Mouse (Mus musculus) MN1 (cell line): ENCODE measurements around the gene Nup153.

Experiments
- DNase-seq: peaks from one replicate; pipeline ENCODE4 v3.0.0-alpha.2; 2016; ENCODE audit warnings: low spot score

Gene Nup153

DNA sequence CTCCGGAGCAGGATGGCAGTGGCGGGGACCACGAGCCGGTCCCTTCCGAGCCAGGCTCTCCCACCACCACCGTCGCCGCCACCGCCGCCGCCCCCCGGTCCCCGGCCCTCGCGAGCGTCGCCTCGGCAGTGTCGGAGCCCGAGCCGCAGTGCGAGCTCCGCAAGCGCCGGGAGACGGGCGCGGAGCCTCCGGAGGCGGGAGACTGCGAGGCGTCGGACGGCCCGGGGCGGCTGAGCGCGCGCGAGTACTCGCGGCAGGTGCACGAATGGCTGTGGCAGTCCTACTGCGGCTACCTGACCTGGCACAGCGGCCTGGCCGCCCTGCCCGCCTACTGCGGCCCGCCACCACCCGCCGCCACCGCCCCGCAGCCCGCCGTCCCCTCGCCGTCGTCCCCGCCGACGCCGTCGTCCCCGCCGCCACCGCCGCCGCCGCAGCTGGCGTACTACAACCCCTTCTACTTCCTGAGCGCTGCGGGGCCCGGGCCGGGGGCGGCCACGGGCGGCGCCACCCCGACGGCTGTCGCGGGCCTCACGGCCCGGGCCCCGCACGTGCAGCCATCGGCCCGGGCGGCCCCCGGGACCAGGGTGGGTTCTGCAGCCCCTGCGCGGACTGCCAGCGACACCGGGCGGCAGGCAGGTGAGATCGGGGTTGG is 58.0 kb downstream of the Nup153 start:
- DNase-seq: peak; percentile 14

DNA sequence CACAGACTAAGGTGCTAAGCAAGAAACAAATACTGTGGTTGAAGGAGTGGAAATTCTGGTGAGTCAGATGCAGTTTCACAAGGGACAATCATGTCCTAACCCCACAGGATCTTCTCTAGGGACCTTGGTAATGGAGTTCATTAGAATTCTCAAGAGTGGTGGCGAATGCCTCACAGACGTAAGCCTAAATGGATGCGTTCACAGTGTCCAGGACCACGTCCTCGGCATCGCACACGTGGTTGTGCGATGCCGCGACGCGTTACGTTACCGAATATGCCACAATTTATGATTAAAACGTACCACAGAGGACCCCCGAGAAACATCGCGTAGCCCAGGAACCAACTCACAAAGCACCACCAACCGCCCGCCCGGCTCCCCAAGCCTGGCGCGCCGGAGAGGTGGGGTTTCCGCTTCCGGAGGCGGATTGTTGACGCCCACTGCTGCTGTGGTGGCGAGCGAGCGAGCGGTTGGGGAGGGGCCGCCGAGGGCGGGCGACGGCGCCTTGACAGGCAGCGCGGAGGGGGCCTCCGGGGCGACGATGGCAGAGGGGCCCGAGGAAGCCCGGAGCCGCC is 58.6 kb downstream of the Nup153 start, which contains the start of gene Fam8a1:
TSS of gene Fam8a1 (plus strand) at position 475 of the 572 bp plus-strand sequence.
- DNase-seq: peak; percentile 93

DNA sequence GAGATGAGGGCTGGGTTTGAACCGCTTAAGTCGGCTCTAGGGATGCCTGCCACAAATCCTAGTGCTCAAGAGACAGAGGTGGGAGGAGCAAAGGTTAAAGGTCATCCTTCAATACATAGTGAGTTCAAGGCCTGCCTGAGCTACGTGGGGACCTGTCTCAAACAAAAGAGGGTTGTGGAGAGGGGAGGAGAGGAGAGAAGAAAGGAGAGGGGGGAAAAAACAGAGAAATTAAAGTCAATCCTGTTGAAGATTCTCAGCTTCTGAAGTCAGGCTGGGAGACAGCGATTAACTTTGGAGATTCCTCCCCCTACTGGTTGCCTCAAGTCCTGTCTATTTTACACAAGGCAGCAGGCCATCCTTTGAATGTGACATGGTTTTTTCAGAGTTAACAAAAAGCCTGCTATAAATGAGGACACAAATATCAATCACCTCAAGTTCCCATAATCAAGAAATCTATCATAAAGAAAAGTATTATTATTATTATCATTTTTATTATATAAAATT is 64.2 kb downstream of the Nup153 start:
- peak; percentile 46 for DNase-seq

DNA sequence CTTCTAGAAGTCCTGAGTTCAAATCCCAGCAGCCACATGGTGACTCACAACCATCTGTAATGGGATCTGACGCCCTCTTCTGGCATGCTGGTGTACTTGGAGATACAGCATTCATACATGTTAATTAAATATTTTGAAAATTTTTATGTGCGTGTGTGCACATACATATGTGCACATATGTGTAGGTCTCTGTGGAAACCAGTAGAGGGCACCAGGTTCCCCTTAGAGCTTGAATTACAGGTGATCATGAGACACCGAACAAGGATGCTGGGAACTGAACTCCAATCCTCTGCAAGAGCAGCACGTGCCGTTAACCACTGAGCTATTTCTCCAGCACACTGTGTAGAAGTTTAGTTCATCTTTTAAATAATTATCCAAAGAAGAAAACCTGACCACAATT is 68.5 kb downstream of the Nup153 start:
- DNase-seq: no peak

DNA sequence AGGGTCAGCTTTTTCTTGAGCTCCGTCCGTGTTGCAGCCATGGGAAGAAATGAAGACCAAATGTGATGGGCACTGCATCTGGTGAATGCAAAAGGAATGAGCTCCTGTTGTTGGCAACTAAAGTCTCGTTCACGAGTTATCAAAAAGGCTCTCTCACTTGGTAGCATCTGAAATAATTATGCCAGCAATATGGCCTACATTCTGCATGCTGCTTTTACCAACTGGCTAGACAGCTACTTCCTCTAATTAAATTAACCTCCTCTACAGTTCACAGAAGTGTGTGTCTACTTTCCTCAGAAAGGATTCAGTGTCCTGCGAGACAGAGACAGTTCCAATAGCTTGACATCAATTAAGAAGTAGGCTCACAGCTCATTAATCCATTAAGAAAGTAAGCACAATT is 73.2 kb downstream of the Nup153 start:
- DNase-seq: no peak

DNA sequence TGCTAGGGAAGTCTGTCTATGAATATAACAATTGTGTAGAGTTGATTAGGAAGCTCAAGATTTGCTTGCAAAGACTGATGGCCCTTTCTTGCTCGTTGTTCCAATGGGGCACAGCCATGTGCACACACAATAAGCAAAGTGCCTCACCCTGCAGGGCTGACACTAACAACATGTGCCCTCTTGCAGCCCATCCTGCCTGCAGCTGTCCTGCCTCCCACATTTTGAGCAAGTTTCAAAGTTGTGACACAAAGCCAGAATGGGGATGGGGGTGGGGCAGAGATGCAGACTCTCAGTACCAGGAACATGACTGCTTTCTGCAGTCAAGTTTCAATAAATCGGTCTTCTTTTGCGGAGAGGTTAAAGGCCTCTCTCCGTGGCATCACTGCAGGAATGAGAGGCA is 74.1 kb downstream of the Nup153 start:
- DNase-seq: no peak

DNA sequence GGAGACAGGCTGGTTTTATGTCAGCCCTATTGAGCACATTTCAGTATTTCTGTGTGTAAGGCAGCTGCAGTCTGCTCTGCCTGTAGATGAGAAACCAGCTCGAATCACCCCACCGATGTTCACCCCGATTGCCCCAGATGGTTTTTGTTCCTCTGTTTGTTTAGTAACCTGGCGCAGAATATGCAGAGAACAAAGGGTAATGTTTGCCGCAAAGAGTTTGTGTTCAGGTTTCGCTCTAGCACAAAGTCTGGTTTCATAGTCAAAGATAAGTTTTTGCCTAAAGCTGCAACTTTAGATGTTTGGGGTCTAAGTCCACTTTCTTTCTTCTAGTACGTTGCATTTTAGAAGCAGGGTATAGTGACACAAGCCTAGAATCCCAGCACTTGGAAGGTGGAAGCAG is 75.1 kb downstream of the Nup153 start:
- no peak for DNase-seq

DNA sequence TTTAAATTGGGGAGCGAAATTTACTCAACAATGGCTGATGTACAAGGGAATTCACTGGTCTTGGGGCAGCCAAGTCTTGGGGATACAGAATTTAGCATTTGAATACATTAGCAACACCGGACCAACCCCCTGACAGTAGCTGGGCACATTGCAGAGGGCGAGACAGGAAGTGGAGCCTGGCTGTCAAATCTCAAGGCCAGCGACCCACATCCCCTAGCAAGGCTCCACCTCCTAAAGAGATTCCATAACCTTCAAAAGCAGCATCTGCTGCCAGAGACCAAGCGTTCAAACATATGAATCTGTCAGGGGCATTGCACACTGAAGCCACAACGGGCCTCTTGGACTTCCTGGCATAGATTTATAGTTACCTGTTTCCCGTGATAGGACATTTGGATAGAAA is 75.9 kb downstream of the Nup153 start:
- no peak for DNase-seq

DNA sequence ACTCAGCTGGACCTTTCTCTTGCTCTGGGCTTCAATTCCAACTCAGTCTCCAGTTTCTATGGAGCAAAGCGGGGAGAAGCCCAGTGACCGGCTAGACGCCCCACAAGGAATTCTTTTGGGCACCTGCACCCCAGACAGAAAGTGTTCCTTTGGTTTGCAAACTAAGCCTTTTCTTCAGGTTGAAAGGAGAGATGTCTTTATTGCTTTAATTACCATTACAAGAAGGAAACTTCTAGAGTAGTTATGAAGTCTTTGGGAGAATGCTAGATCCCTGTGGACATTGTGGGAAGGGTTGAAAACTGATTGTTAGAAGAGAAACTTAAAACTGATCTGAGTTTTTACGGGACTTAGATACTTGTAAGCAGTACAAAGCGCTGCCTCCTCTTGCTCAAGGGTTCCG is 82.3 kb downstream of the Nup153 start:
- DNase-seq: no peak

DNA sequence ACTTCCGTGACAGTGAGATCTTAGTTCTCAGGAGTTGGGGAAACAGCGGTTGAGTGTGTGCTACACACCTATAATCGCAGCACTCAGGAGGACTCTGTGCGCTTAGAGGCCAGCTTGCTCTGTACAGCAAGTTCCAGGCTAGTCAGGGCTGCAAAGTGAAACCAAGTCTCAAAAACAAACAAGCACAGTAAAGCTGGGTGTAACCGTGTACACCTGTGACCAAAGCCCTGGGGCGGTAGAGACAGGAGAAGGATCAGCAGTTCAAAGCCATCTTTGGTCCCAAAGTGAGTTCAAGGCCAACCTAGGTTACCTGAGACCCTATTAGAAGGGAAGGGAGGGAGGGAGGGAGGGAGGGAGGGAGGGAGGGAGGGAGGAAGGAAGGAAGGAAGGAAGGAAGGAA is 83.6 kb downstream of the Nup153 start:
- no peak for DNase-seq

DNA sequence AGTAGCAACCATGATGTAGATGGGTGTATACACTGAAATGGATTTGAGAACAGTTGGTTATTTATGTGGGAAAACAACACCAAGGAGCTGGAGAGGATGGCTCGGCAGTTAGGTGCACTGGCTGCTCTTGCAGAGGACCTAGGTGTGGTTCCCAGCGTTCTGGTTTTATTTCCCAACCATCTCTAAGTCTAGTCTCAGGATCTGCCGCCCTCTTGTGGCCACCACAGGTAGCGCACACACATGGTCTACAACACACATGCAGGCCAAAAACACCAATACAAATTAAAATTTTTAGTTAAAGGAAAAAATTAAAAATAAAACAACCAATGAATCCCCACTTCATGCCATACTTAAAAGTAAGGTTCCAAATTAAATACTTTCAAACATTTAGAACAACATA is 85.4 kb downstream of the Nup153 start:
- DNase-seq: no peak

DNA sequence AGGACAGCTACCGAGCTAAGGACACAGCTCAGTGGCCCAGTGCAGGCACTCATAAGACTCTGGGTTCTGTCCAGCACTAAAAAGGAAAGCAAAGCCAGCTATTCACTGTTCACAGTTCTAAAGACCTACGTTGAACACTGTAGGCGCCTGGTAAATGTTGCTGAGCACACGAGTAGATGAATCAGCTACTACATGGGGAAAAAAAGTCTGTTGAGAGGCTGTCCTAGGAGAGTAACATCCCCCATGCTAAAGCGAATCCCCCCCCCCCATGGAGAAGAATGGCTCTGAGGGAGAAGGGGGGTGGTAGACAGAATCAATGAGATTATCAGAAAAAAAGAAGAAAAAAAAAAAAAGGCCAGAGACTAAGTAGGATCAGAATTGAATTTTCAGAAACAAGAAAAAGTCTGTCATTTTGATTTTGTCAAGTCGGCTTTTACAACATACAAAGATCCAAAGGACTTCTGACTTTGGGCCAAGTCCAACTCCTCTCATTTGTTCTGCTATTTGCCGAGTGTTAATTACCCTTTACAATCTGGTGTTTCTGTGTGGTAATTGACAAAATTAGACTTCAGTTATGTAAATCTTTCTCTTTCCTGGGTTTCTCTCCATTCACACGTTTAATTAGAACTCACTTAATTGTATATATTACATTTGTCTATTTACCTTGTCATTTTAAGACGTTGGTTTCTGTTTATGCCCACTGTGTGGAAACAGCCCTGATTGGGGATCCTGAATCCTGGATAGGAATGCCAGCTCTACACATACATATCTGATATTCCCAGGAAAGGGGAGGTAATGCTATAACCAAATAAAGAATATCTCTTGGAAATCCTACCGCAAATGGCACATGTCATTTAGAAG is 86.9 kb downstream of the Nup153 start:
- no peak for DNase-seq

DNA sequence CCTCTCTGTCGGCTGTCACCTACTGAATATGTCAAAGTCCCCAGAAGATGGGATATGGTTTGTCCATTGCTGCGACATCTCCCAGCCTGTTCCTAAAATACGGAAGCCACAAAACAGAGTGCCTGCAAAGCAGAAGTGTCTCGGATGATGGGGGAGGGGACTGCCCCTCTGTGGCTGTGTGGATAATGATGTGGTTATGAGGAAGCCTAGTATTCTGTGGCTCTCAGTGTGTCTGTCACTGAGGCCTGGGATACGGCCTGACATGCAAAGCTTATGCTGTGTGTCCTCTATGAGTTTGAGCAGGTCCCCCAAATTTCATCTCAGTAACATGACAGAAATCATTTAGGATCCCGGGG is 93.6 kb downstream of the Nup153 start:
- peak; percentile 8 for DNase-seq

DNA sequence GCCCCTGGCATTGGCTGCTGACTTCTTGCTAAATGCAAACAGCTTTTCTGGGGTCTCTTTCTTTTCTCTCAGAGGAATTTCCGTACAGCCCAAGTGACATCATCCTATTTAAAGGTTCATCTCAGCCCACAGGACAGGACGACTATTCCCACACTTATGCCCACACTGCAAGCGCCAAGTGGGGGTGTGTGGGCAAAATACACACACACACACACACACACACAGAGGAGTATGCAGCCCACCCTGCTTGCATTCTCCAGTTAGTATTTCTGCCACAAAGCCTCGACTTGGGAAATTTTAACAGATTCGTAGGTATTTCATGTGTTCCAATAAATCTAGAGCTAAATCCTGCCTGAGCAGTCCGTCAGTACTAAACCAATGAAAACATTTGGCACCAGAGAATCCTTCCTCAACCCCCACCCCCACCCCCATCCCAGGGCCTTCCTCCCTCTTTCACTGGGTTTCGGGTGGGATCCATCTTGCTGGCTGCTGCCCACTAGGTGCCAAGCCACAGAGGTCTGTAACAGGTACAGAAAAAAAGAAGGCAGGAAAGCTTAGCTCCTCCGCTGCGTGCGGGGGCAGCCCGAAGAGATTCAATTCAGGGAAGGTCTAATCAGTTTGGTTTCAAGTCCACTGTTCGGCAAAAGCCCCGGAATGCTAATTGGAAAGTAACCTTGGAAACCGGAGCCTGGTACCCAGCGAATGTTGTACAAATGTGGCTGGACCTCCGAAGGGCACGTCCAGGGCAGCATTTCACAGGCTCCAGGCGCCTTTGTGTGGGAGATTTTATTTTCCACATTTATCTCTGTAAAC is 94.2 kb downstream of the Nup153 start:
- DNase-seq: peak; percentile 16

DNA sequence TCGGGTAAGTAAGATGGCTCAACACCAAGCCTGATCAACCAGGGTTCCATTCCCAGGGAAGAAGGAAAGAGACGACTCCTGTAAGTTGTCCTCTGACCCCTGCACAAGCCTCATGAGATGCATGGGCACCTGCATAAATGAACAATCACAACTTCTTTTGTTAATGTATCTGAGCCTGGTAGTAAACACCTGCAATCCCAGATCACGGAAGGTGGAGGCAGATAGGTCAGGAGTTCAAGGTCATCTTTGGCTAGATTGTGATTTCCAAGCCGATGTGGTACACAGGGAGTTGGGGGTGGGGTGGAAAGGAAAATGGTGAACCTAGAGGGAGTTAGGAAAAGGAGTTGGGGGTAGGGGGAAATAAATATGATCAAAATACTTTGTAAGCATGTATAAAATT is 94.9 kb downstream of the Nup153 start:
- DNase-seq: no peak
